Mouse (Mus musculus) small intestine, adult 2 months (tissue): Measurements from ENCODE around the gene Poc1b. TPM values are rescaled to one million over a fixed set of nuclear protein-coding genes. Genes with fewer than 3 reads are reported as not detected.

Source experiments
- H3K27ac ChIP-seq: fragments of 200-500 bp; 2 replicates; pipeline ENCODE4 v1.5.1; 2012; ENCODE audit warnings: low read depth, low read length, control low read depth, inconsistent platforms; ENCODE audit not compliant: insufficient read depth
- H3K27me3 ChIP-seq: fragments of 200-500 bp; 2 replicates; pipeline ENCODE4 v1.6.1; 2012; ENCODE audit warnings: mild to moderate bottlenecking, moderate library complexity, low read length, inconsistent platforms; ENCODE audit not compliant: control insufficient read depth, insufficient read depth
- H3K36me3 ChIP-seq: fragments of 200-500 bp; 2 replicates; pipeline ENCODE4 v1.6.1; 2012; ENCODE audit warnings: mild to moderate bottlenecking, low read length, control low read depth, inconsistent platforms; ENCODE audit not compliant: control insufficient read depth, insufficient read depth
- H3K4me1 ChIP-seq: fragments of 200-500 bp; 2 replicates; pipeline ENCODE4 v1.6.1; 2012; ENCODE audit warnings: low read length, inconsistent platforms, mixed read lengths; ENCODE audit not compliant: control insufficient read depth, insufficient read depth, insufficient read length
- H3K4me3 ChIP-seq: fragments of 200-500 bp; 2 replicates; pipeline ENCODE4 v1.5.1; 2012; ENCODE audit warnings: low read depth, mild to moderate bottlenecking, control low read depth, inconsistent platforms, low read length, moderate library complexity
- CTCF ChIP-seq: fragments of 200-500 bp; IDR thresholded peaks from 2 replicates; pipeline ENCODE4 v1.5.1; 2012; ENCODE audit warnings: low read depth, mild to moderate bottlenecking, control low read depth, inconsistent platforms, low read length, moderate library complexity, mixed read lengths; ENCODE audit not compliant: insufficient replicate concordance, insufficient read length; ENCODE audit errors: extremely low read depth
- POLR2A ChIP-seq: fragments of 200-500 bp; IDR thresholded peaks from 2 replicates; pipeline ENCODE4 v1.6.1; 2012; ENCODE audit warnings: low read depth, mild to moderate bottlenecking, control low read depth, inconsistent platforms, low read length, moderate library complexity
- WGBS: fragments of 180-500 bp; shearing (Covaris S2); methylation state at CpG from one replicate; pipeline ENCODE4 v1.1.7; 2018; 5-methylcytosine and 5-hydroxymethylcytosine counted together
- polyA plus RNA-seq: library from polyadenylated mRNA; depleted of rRNA; stranded (reverse); fragments of >200 nt; gene quantifications from 2 replicates; pipeline ENCODE4 v1.2.3, GENCODE M21; 2012; rRNA removed

Poc1b gene
- polyA plus RNA-seq, 1 experiment = 5.5 TPM

- WGBS = 71% methylated on average over 16 of the region's 16 CpGs
- H3K27ac ChIP-seq = peak overlapping the region; percentile 25; the same call in 1 of the 2 replicates
These were observed 135.2 kb downstream of the Poc1b start for GRCm38 (mm10) chr10:99241829-99242711.

GRCm38 (mm10) chr10:99242721-99243120, 135.9 kb downstream of the Poc1b start:
- Histone ChIP-seq H3K36me3 (no peaks in the 10 kb centered on the region), H3K4me1 (peaks cover 16% of the 10 kb centered on the region; the same call in 1 of the 2 replicates), H3K27ac (no peak overlapping the region), H3K4me3 (no peak overlapping the region), H3K27me3 (no peaks in the 10 kb centered on the region)
- WGBS = 94% methylated on average over 10 of the region's 10 CpGs
- TF ChIP-seq CTCF (no peak), POLR2A (no peak)

More at GRCm38 (mm10) chr10:99241829-99242711, 135.2 kb downstream of the Poc1b start:
- peaks cover 14% of the 10 kb centered on the region; the same call in 1 of the 2 replicates for H3K4me1 ChIP-seq
- H3K4me3 ChIP-seq = no peak overlapping the region
- TF ChIP-seq POLR2A = no peak
- H3K27me3 ChIP-seq = no peaks in the 10 kb centered on the region
- H3K36me3 ChIP-seq = no peaks in the 10 kb centered on the region

- H3K4me3 ChIP-seq = no peak overlapping the region
- peaks cover 13% of the 10 kb centered on the region; the same call in 1 of the 2 replicates for H3K4me1 ChIP-seq
- WGBS = 30% methylated on average over 5 of the region's 5 CpGs
- TF ChIP-seq POLR2A = no peak
- no peak for TF ChIP-seq CTCF
- no peaks in the 10 kb centered on the region for H3K36me3 ChIP-seq
- no peaks in the 10 kb centered on the region for H3K27me3 ChIP-seq
- peak overlapping the region; percentile 71 for H3K27ac ChIP-seq
These were observed 137.2 kb downstream of the Poc1b start for GRCm38 (mm10) chr10:99243907-99244489.

GRCm38 (mm10) chr10:99244655-99245260, 137.9 kb downstream of the Poc1b start:
- H3K27me3 ChIP-seq = no peaks in the 10 kb centered on the region
- no peaks in the 10 kb centered on the region for H3K36me3 ChIP-seq
- 26% methylated on average over 7 of the region's 7 CpGs for WGBS
- H3K4me1 ChIP-seq = peaks cover 14% of the 10 kb centered on the region; the same call in 1 of the 2 replicates
- TF ChIP-seq CTCF (no peak), POLR2A (no peak)
- no peak overlapping the region for H3K4me3 ChIP-seq
- peak overlapping the region; percentile 71 for H3K27ac ChIP-seq

GRCm38 (mm10) chr10:99246797-99247508, 140.1 kb downstream of the Poc1b start:
- H3K27ac ChIP-seq = peak overlapping the region; percentile 93
- peaks cover 20% of the 10 kb centered on the region; the same call in 1 of the 2 replicates for H3K4me1 ChIP-seq
- H3K27me3 ChIP-seq = no peaks in the 10 kb centered on the region
- WGBS = 29% methylated on average over 20 of the region's 20 CpGs
- no peaks in the 10 kb centered on the region for H3K36me3 ChIP-seq
- TF ChIP-seq POLR2A (no peak), CTCF (no peak)
- peak overlapping the region; percentile 24; the same call in 1 of the 2 replicates for H3K4me3 ChIP-seq

Other genes starting within 250 kb of the Poc1b start
- 4.1 and 7.3 TPM in 2 replicates for gene Atp2b1, start 192.6 kb upstream of the Poc1b start, polyA plus RNA-seq
- gene Galnt4, start 1.1 kb downstream of the Poc1b start, polyA plus RNA-seq = 2.6 and 3.4 TPM in 2 replicates
- gene Phxr2, start 19.3 kb downstream of the Poc1b start, polyA plus RNA-seq = not detected in 2 replicates
- 28.7 and 98.8 TPM in 2 replicates for gene Dusp6, start 156.2 kb downstream of the Poc1b start, polyA plus RNA-seq